Mouse (Mus musculus) gastrocnemius, adult 8-10 months (tissue): ENCODE data around the gene Apol9b. TPM values are rescaled to one million over a fixed set of nuclear protein-coding genes. Genes with fewer than 3 reads are reported as not detected.

Experiments used
- DNase-seq, 2 experiments: peaks; one replicate each; pipeline ENCODE4 v3.0.0; 2022; ENCODE audit warnings: low spot score in 2 of 2
- total RNA-seq, 4 experiments: library from RNA; stranded (reverse); gene quantifications; 2 replicates each; pipeline ENCODE4 v1.2.4; 2022

Apol9b gene
- total RNA-seq, 4 experiments from 2014 or later: not detected

GRCm38 (mm10) chr15:77774303-77774702, 45.5 kb downstream of the Apol9b start:
- no peak for DNase-seq

- DNase-seq: peak; percentile 60 to 63
Measured at GRCm38 (mm10) chr15:77775186-77775963, 46.5 kb downstream of the Apol9b start.

- DNase-seq: no peak
Measured at GRCm38 (mm10) chr15:77782449-77783014, 53.7 kb downstream of the Apol9b start.

- no peak for DNase-seq
Measured at GRCm38 (mm10) chr15:77784039-77784824, 55.4 kb downstream of the Apol9b start.

- no peak for DNase-seq
Measured at GRCm38 (mm10) chr15:77785807-77786206, 57.0 kb downstream of the Apol9b start.

Other genes starting within 250 kb of the Apol9b start
- gene Apol11a, start 220.8 kb upstream of the Apol9b start, total RNA-seq: not detected
- not detected for gene Apol7c, start 195.7 kb upstream of the Apol9b start, total RNA-seq
- gene 1700025B11Rik, start 167.1 kb upstream of the Apol9b start, total RNA-seq: not detected
- gene Apol10b, start 132.9 kb upstream of the Apol9b start, total RNA-seq: under 1 TPM; 0.17 to 0.88 (median 0.53) TPM
- not detected for gene Gm36245, start 129.8 kb upstream of the Apol9b start, total RNA-seq
- gene Apol11b, start 85.8 kb upstream of the Apol9b start, total RNA-seq: under 1 TPM in 1 of 4 experiments, not detected in 3; 0.13 TPM
- gene Apol7e, start 30.2 kb upstream of the Apol9b start, total RNA-seq: not detected
- gene Apol8, start 28.0 kb downstream of the Apol9b start, total RNA-seq: under 1 TPM in 2 of 4 experiments, not detected in 2; 0.63 to 0.86 TPM
- gene Myh9, start 113.1 kb downstream of the Apol9b start, total RNA-seq: 10 to 100 TPM; 33.4 to 51.3 (median 39.4) TPM
- gene Txn2, start 200.0 kb downstream of the Apol9b start, total RNA-seq: 100 to 1,000 TPM; 189 to 214 (median 212) TPM
- under 1 TPM; 0.17 to 0.61 (median 0.31) TPM for gene Foxred2, start 227.7 kb downstream of the Apol9b start, total RNA-seq
- 10 to 100 TPM; 51.7 to 65.7 (median 53.8) TPM for gene Eif3d, start 241.8 kb downstream of the Apol9b start, total RNA-seq